ENCODE assay signal across 20 mouse cellular contexts in genomic region chr12:81057619-81058018, GRCm38 (mm10).
"Had no signal": no experiment of that assay in that cellular context is flagged by ENCODE, and none has a peak within 500 bp of the region (broad histone marks: within the 10 kb centered on the region; RNA-seq: fewer than 3 reads in every experiment).

No protein-coding gene starts in this region.

- H3K9me3 ChIP-seq: lung, embryonic 15.5 days; megakaryocyte, embryonic 14.5 days; midbrain, embryonic 12.5 days; neural tube, embryonic 13.5 days; neural tube, embryonic 15.5 days had no signal

- H3K27ac ChIP-seq: lung, embryonic 15.5 days; macrophage; midbrain, embryonic 12.5 days; neural tube, embryonic 13.5 days; neural tube, embryonic 15.5 days had no signal

- H3K4me2 ChIP-seq: lung, embryonic 15.5 days; midbrain, embryonic 12.5 days; neural tube, embryonic 13.5 days; neural tube, embryonic 15.5 days had no signal

- H3K36me3 ChIP-seq: lung, embryonic 15.5 days; midbrain, embryonic 12.5 days; neural tube, embryonic 13.5 days; neural tube, embryonic 15.5 days had no signal

- DNase-seq: liver, postnatal 0 days; lung, adult 2 months; lung, postnatal 14 days; lung, postnatal 36 days; midbrain, embryonic 14.5 days; retina, postnatal 1 day; right cerebral cortex, adult 18-20 months; right cerebral cortex, postnatal 25 days; right cerebral cortex, postnatal 4 days; spleen, adult 18-20 months; thymus, adult 18-20 months had no signal

- H3K9ac ChIP-seq: liver, postnatal 0 days; lung, embryonic 15.5 days; midbrain, embryonic 12.5 days; neural tube, embryonic 13.5 days; neural tube, embryonic 15.5 days had no signal

- ATAC-seq: liver, postnatal 0 days; lung, postnatal 0 days; midbrain, embryonic 16.5 days had no signal

- H3K4me3 ChIP-seq: lung, embryonic 15.5 days; megakaryocyte, embryonic 14.5 days; midbrain, embryonic 12.5 days; myocyte; neural tube, embryonic 13.5 days; neural tube, embryonic 15.5 days had no signal

- H3K4me1 ChIP-seq: lung, embryonic 15.5 days; megakaryocyte, embryonic 14.5 days had no signal

- H3K27me3 ChIP-seq: lung, embryonic 15.5 days; midbrain, embryonic 12.5 days; neural tube, embryonic 13.5 days; neural tube, embryonic 15.5 days had no signal
